ENCODE assay signal across 8 mouse cellular contexts in genomic region chr2:30942603-30943011, GRCm38 (mm10). TPM values are rescaled to one million over a fixed set of nuclear protein-coding genes. Genes with fewer than 3 reads are reported as not detected.
DNase-seq lines count a peak whose midpoint lies in the region; ATAC-seq and TF ChIP-seq lines count a peak whose summit lies in the region.

No protein-coding gene starts in this region.

- 27% methylated on average over 16 of the region's 16 CpGs for WGBS in embryonic facial prominence, embryonic 14.5 days
- 21% methylated on average over 16 of the region's 16 CpGs for WGBS in heart, embryonic 16.5 days

- H3K27me3 ChIP-seq in G1E (ENCODE audit: insufficient read depth, low read length), result peaks cover 33% of the 10 kb centered on the region
- no peaks in the 10 kb centered on the region for H3K27me3 ChIP-seq in embryonic facial prominence, embryonic 14.5 days (replicated peaks; ENCODE audit: control insufficient read depth, insufficient read depth, low read length)
- H3K27me3 ChIP-seq in heart, embryonic 16.5 days (ENCODE audit: control insufficient read depth, insufficient read depth, low read length), result no peaks in the 10 kb centered on the region

- peak; percentile 40 for ATAC-seq in G1E (ENCODE audit: extremely low read depth, insufficient number of reproducible peaks, low FRiP score, poor library complexity, severe bottlenecking)
- peak; percentile 80 for ATAC-seq in embryonic facial prominence, embryonic 14.5 days (ENCODE audit: low read depth)
- ATAC-seq in heart, embryonic 16.5 days (replicated peaks; ENCODE audit: extremely low read depth, insufficient read depth, low FRiP score), result no peak; the same call in 1 of the 2 replicates

- H3K9ac ChIP-seq in embryonic facial prominence, embryonic 14.5 days (ENCODE audit: low read depth, low read length), result no peak overlapping the region
- peak overlapping the region; percentile 57 for H3K9ac ChIP-seq in heart, embryonic 16.5 days (ENCODE audit: low read length)

- H3K36me3 ChIP-seq in G1E (replicated peaks), result no peaks in the 10 kb centered on the region
- no peaks in the 10 kb centered on the region for H3K36me3 ChIP-seq in embryonic facial prominence, embryonic 14.5 days (ENCODE audit: control insufficient read depth, insufficient read depth, low read length)
- no peaks in the 10 kb centered on the region for H3K36me3 ChIP-seq in heart, embryonic 16.5 days (ENCODE audit: control insufficient read depth, insufficient read depth)

- H3K9me3 ChIP-seq in G1E (replicated peaks), result no peaks in the 10 kb centered on the region
- H3K9me3 ChIP-seq in embryonic facial prominence, embryonic 14.5 days (ENCODE audit: control insufficient read depth, low read length), result no peaks in the 10 kb centered on the region
- no peaks in the 10 kb centered on the region for H3K9me3 ChIP-seq in heart, embryonic 16.5 days (replicated peaks; ENCODE audit: control insufficient read depth, low read length)

- peak; percentile 87 for TF ChIP-seq CTCF in G1E (IDR thresholded peaks at IDR 0.05; ENCODE audit: low read depth, low read length)

- peaks cover 9% of the 10 kb centered on the region for H3K4me1 ChIP-seq in G1E (ENCODE audit: insufficient read depth, low read depth, low read length)
- H3K4me1 ChIP-seq in embryonic facial prominence, embryonic 14.5 days (ENCODE audit: control insufficient read depth, insufficient read depth, low read length), result no peaks in the 10 kb centered on the region
- no peaks in the 10 kb centered on the region for H3K4me1 ChIP-seq in heart, embryonic 16.5 days (ENCODE audit: control insufficient read depth, insufficient read depth, low read length)

- H3K4me2 ChIP-seq in embryonic facial prominence, embryonic 14.5 days (ENCODE audit: low read depth, low read length), result peak overlapping the region; percentile 45
- H3K4me2 ChIP-seq in heart, embryonic 16.5 days (ENCODE audit: low read depth, low read length), result peak overlapping the region; percentile 59

- DNase-seq in G1E (ENCODE audit: low spot score), result peak; percentile 68
- peak; percentile 56 to 74 for DNase-seq in adrenal gland, postnatal 36 days
- DNase-seq in embryonic facial prominence, embryonic 14.5 days (ENCODE audit: low spot score), result peak; percentile 93
- peak; percentile 79 for DNase-seq in kidney, postnatal 14 days
- peak; percentile 79 for DNase-seq in lung, postnatal 10 days
- DNase-seq in ovary, postnatal 36 days (ENCODE audit: low spot score), result peak; percentile 58
- no peak for DNase-seq in urinary bladder, postnatal 25 days (ENCODE audit: low spot score)

- H3K27ac ChIP-seq in embryonic facial prominence, embryonic 14.5 days (replicated peaks; ENCODE audit: low read depth, low read length), result no peak overlapping the region
- H3K27ac ChIP-seq in heart, embryonic 16.5 days (ENCODE audit: low read length), result no peak overlapping the region

- H3K4me3 ChIP-seq in G1E (ENCODE audit: low read depth, low read length), result peak overlapping the region; percentile 68
- peak overlapping the region; percentile 30 for H3K4me3 ChIP-seq in embryonic facial prominence, embryonic 14.5 days (ENCODE audit: low read depth, low read length)
- peak overlapping the region; percentile 48 for H3K4me3 ChIP-seq in heart, embryonic 16.5 days (ENCODE audit: low read length)

RNA-seq across cellular contexts. Expression of gene Tor1b, which starts 10.2 kb away (rescaled TPM):
- total RNA-seq in G1E (2014; fragmentation: Nextera tagmentation) (16.5 and 25.6 TPM in 2 replicates), G1E (2017) (34.0 and 36.9 TPM in 2 replicates)
- 12.4 and 12.5 TPM in 2 replicates for polyA plus RNA-seq in G1E (2012)
- total RNA-seq in adrenal gland, postnatal 36 days (2021), result 10 to 100 TPM; 53.0 to 53.3 TPM
- 41.3 and 41.8 TPM in 2 replicates for polyA plus RNA-seq in embryonic facial prominence, embryonic 14.5 days (2014; fragmentation: Nextera tagmentation; extraction: Ambion mirVana)
- 22.8 and 26.3 TPM in 2 replicates for polyA plus RNA-seq in heart, embryonic 16.5 days (2015; fragmentation: Nextera tagmentation; extraction: Ambion mirVana)

RNA-seq across cellular contexts. Expression of gene Ptges, which starts 12.9 kb away (rescaled TPM):
- total RNA-seq in G1E (2014; fragmentation: Nextera tagmentation) (not detected in 2 replicates), G1E (2017) (0.11 and 0.12 TPM in 2 replicates)
- not detected in 2 replicates for polyA plus RNA-seq in G1E (2012)
- 10 to 100 TPM; 22.4 to 34.9 TPM for total RNA-seq in adrenal gland, postnatal 36 days (2021)
- polyA plus RNA-seq in embryonic facial prominence, embryonic 14.5 days (2014; fragmentation: Nextera tagmentation; extraction: Ambion mirVana), result 14.9 and 17.3 TPM in 2 replicates
- 1.8 and 2.8 TPM in 2 replicates for polyA plus RNA-seq in heart, embryonic 16.5 days (2015; fragmentation: Nextera tagmentation; extraction: Ambion mirVana)

RNA-seq across cellular contexts. Expression of gene Tor1a, which starts 25.1 kb away (rescaled TPM):
- total RNA-seq in G1E (2014; fragmentation: Nextera tagmentation) (31.2 and 33.0 TPM in 2 replicates), G1E (2017) (45.2 and 47.0 TPM in 2 replicates)
- 94.3 and 129 TPM in 2 replicates for polyA plus RNA-seq in G1E (2012)
- 10 to 100 TPM; 32.5 to 41.6 TPM for total RNA-seq in adrenal gland, postnatal 36 days (2021)
- polyA plus RNA-seq in embryonic facial prominence, embryonic 14.5 days (2014; fragmentation: Nextera tagmentation; extraction: Ambion mirVana), result 68.3 and 68.8 TPM in 2 replicates
- polyA plus RNA-seq in heart, embryonic 16.5 days (2015; fragmentation: Nextera tagmentation; extraction: Ambion mirVana), result 50.9 and 53.0 TPM in 2 replicates

RNA-seq across cellular contexts. Expression of gene BC005624, which starts 39.4 kb away (rescaled TPM):
- total RNA-seq in G1E (2014; fragmentation: Nextera tagmentation) (28.6 and 37.8 TPM in 2 replicates), G1E (2017) (69.3 and 82.1 TPM in 2 replicates)
- polyA plus RNA-seq in G1E (2012), result 17.6 and 30.9 TPM in 2 replicates
- total RNA-seq in adrenal gland, postnatal 36 days (2021), result 10 to 100 TPM; 38.9 to 42.8 TPM
- 46.7 and 48.1 TPM in 2 replicates for polyA plus RNA-seq in embryonic facial prominence, embryonic 14.5 days (2014; fragmentation: Nextera tagmentation; extraction: Ambion mirVana)
- 38.1 and 42.5 TPM in 2 replicates for polyA plus RNA-seq in heart, embryonic 16.5 days (2015; fragmentation: Nextera tagmentation; extraction: Ambion mirVana)

RNA-seq across cellular contexts. Expression of gene Usp20, which starts 39.5 kb away (rescaled TPM):
- total RNA-seq in G1E (2014; fragmentation: Nextera tagmentation) (11.8 and 16.6 TPM in 2 replicates), G1E (2017) (7.0 and 8.2 TPM in 2 replicates)
- polyA plus RNA-seq in G1E (2012), result 7.0 and 9.4 TPM in 2 replicates
- 10 to 100 TPM; 23.3 to 30.9 TPM for total RNA-seq in adrenal gland, postnatal 36 days (2021)
- polyA plus RNA-seq in embryonic facial prominence, embryonic 14.5 days (2014; fragmentation: Nextera tagmentation; extraction: Ambion mirVana), result 20.9 and 21.7 TPM in 2 replicates
- polyA plus RNA-seq in heart, embryonic 16.5 days (2015; fragmentation: Nextera tagmentation; extraction: Ambion mirVana), result 41.7 and 49.3 TPM in 2 replicates
